Mouse (Mus musculus) cerebellum, adult 18-20 months (tissue): ENCODE data around the gene Timp1.
A peak's percentile ranks its signal among the peaks of the same experiment; 100 is the strongest.

ENCODE experiments used
- DNase-seq, 2 experiments: peaks; one replicate each; pipeline ENCODE4 v3.0.0; 2021

Timp1 gene

DNA sequence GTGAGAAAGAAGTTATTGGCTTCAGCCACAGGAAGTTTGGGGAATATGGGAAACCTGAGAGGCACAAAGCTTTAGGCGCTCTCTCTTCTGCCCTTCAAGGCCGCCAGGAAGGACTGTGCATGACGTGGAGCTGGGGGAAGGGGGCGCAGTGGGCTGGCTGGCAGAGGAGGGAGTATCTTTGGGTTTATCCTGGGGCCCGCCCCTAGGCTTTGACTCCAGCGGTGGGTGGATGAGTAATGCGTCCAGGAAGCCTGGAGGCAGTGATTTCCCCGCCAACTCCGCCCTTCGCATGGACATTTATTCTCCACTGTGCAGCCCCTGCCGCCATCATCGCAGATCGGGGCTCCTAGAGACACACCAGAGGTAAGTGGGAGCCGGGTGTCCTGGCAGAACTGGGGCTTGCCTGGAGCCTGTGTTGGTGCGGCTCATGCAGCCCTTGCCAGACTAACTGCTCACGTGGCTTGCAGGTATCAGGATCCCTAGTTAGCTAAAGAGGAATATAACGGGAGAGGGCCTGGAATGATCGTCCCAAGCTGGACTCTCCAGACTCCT lies at the start of gene Timp1:
Gene Timp1 (plus strand): TSS at position 205 of the 552 bp plus-strand sequence.
- no peak for DNase-seq

GRCm38 (mm10) chrX:20828934-20829333 lies 41.0 kb upstream of the Timp1 start:
- peak; percentile 62 to 67 for DNase-seq

DNA sequence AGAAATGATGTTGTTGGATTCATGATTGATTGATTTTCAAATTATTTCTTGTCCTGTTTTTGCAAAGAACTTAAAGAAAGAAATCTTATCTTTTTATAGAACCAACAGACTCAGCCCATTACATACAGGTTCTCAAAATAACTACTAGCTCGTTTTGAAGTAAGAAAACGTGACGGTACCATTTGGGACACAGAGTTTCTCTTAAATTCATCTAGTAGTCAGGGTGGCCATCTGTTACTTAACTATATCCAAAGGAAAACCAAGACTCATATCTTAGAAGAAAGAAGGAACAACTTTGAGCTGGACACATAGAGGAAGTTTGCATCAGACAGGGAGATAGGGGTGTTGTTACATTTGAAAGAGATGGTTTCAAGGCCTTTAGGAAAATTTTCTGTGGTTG lies 22.7 kb upstream of the Timp1 start:
- DNase-seq = no peak

DNA sequence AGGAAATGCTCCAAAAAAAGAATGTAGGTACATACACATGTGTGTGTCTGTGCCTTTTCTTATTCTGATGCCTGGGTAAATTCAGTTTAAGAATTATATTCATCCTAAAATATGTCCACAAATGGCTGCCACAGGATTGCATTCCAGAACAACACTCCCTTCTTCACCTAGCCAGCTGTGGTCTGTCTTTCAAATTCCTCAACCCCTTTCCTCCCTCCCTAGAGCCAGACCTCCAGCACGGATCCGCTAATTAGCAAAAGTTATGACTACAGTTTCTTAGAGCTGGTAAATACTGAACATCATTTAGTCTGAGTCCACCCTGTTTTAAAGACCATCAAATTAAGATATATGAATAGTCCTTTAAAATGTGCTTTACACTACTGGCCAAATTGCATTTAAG lies 22.1 kb upstream of the Timp1 start:
- DNase-seq = no peak

DNA sequence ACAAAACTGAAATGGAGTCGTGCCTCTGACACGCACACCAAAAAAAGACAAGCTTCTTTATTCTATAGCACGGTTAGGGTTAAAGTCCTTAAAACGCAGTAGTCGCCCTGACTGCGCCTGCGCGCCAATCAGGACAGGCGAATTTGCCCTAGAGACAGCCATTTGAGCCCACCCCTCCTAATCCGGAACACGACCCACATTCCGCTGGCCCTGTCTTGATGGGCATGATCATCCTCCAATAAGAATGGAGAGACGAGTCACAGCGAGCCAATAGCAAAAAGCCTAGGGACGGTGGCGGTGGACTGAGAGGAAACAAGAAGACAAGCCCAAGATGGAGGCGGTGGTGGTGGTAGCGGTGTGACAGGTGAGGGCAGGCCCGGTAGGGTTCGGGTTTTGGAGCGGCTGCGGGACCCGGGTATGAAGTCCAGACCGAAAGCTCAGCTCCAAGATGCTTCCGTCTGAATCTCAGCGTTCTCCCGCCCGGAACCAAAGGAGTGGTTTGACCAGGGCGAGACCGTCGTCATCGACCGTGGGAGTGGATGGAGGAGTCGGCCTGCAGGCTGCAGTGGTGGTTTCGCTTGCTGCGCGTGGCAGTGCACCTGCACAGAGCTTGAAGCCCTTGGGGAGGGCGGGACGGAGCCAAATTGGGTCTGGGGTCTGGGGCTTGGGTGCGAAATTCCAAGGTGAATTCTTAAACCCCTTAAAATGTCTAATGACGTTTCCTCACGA lies 21.5 kb upstream of the Timp1 start:
- peak; percentile 88 to 93 for DNase-seq

GRCm38 (mm10) chrX:20853794-20854193 lies 16.2 kb upstream of the Timp1 start:
- DNase-seq = no peak

DNA sequence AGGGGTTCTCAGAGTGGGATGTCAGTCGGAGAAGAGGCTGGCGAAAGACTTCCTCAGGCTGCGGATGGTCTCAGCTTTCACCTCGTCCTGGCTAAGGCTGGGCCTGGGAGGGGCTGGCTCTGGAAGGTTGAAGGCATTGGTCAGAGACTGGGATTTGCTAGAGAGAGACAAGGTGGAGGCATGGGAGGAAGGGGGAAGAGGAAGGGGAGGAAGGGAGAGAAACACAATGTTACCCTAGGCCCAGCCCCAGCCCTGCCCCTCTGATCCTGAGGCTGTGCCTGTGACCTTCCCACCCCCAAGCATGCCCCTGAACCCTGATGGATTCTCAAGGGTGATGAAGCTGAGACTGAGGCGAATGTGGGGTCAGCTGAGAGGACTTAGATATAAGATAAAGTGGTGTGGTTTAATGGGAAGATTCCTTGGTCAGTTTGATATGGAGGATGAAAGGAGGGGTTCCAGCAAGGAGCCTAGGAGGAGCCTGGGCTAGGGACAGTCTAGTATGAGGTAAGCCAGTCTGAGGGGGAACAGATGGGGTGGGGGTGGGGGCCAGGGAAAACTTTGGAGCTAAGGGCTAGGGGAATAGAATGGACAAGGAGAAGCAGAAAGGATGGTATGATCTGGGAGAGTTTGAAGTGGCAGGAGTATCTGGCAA lies 8.4 kb upstream of the Timp1 start:
- no peak for DNase-seq

- no peak for DNase-seq
These were observed 7.6 kb upstream of the Timp1 start for GRCm38 (mm10) chrX:20862105-20863065.

DNA sequence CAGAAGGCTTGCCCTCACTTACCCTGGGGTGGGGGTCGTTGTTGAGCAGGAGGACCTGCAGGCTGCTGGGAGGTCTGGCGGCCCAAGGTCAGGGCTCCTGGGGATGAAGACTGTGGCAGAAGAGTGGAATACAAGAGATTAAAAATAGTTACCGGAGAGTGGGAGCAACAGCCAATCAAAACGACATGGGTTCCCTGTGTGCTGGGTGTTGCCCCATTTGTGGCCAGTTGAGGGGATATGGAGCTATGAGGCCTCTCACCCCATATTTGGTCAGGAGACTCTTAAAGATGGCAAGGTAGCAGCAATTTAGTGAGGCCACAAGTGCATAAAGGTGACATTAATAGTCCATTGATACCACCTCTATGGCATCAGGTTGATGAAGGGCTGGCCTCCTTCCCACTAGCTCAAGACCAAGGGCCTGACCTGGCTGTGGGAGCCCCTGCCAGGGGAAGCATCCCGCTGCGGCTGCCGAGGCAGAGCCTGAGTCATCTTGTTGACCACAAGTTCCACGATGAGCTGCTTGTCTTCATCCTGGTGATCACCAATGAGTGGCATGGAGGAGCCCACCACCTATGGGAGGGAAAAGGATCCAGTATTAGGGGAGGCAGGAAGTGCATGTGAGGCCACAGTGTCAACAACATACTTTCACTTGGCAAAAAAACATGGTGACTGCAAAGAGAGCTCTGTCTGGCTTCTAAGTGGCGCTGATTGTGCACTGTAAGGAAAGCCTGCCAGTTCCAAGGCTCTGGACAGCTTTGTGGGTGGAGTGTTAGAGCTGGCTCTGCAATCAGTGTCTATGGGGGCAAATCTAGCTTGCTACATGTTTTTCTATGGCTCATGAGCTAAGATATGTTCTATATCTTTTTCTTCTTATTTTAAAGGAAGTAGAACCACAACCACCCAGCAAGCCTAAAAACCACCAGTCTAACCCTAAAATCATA lies 6.5 kb upstream of the Timp1 start:
- DNase-seq = peak in 1 of 2 experiments; percentile 25

- no peak for DNase-seq
These were observed 1.9 kb upstream of the Timp1 start for GRCm38 (mm10) chrX:20868091-20868490.

GRCm38 (mm10) chrX:20869203-20869602 lies 763 bp upstream of the Timp1 start:
- no peak for DNase-seq

DNA sequence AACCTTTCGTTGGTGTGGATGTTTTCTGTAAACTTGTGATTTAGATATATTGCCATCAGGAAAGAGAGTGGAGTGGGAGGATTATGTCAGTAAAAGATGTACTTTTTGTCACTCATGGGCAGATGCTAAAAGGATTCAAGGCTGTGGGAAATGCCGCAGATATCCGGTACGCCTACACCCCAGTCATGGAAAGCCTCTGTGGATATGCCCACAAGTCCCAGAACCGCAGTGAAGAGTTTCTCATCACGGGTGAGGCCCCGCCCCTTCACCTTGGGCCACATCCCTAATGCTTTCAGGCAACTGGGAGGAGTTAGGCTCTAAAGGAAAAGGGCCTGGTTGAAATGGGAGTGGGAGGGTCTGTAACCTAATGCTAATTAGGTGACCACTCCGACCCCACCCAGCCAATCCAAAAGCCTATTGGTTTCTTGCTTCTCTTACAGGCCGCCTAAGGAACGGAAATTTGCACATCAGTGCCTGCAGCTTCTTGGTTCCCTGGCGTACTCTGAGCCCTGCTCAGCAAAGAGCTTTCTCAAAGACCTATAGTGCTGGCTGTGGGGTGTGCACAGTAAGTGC lies 3.0 kb downstream of the Timp1 start:
- no peak for DNase-seq

DNA sequence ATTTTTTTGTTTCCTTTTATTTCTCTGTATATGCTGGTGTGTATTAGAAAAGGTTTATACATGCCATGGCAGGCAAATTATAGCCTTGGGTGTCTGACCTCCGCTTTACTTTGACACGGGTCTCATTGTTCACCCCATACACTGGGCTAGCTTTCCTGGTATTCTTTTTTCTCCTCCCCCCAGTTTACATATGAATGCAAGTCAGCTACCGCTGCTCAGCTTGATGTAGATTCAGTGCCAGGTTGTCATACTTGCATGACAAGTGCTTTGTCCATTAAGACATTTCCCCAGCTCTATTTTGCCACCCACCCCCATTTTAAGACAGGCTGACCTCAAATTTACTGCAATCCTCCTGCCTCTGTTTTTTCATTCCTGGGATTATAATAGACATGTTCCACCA lies 5.3 kb downstream of the Timp1 start:
- DNase-seq = no peak

- DNase-seq = no peak
These were observed 40.1 kb downstream of the Timp1 start for GRCm38 (mm10) chrX:20910074-20910473.

DNA sequence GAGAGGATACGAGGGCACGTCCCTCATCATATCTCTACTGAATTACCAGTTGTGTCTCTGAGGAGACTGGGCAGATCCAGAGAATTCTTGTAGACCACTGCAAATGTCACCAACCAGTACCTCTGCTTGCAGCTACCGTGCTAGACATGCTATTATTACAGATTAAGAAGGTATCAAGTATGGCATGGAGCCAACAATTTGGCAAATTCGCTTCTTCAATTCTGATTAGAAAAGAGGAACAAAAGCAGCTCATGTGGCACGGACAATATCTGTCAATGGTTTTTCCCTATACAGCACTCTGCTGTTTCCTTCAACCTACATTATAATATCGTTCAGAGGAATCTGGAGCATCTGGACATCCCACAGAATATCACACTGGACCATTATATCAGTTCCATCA lies 43.8 kb downstream of the Timp1 start:
- DNase-seq = no peak

DNA sequence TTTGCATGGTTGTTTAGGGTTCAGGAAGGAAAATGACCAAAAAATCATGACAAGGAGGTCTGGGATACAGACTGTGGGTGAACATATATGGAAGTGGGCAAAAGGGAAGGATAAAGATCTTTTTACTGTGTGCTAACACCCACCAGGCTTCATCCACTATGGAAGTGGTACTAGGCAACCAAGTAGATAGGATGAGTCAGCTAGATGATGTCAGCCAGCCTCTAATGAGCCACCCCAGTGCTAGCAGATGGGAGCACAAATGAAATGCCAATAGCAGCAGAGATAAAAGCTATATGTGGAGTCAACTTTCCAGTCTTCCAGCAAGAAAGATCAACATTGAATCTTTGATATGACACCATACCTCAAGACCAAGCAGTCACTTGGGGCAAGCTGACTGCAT lies 45.1 kb downstream of the Timp1 start:
- DNase-seq = no peak

GRCm38 (mm10) chrX:20920249-20920843 lies 50.4 kb downstream of the Timp1 start:
- DNase-seq = no peak

GRCm38 (mm10) chrX:20920844-20921364 lies 50.9 kb downstream of the Timp1 start, which contains the start of gene Syn1:
Gene Syn1, minus strand, starts transcription at chrX:20921004.
- DNase-seq = peak; percentile 87 to 91

- DNase-seq = no peak
These were observed 51.4 kb downstream of the Timp1 start for GRCm38 (mm10) chrX:20921366-20921765.

DNA sequence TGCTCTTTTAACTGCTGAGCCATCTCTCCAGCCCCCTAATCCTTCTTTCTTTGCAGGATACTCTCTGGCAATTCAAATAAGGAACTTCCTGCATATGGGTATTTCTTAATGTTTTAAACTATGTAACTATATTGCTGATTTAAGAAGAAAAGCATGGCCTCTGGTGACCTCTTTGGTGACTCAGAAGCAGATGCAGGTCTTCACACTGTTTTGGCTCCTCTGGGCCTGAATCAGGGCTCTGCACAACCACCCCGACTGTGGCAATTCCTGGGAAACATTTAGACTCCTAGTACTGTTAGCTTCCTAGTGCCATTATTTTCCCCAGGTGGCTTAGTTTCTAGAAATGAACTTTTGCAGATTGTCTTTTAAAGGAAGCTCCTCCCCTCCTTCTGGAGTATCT lies 53.5 kb downstream of the Timp1 start:
- DNase-seq = no peak
